Mouse (Mus musculus) stomach, embryonic 14.5 days (tissue): Measurements from ENCODE around the gene Krt36. TPM values are rescaled to one million over a fixed set of nuclear protein-coding genes. Genes with fewer than 3 reads are reported as not detected.

ENCODE experiments used
- ATAC-seq: fragments of 200-750 bp; cut with Nextera tagmentation; 2 replicates; pipeline ENCODE4 v1.8.0; 2017; ENCODE audit warnings: low read depth, moderate TSS enrichment; ENCODE audit not compliant: insufficient number of reproducible peaks, insufficient read depth, low FRiP score
- H3K27ac ChIP-seq: fragments of 300-500 bp; sonication (generic); 2 replicates; pipeline ENCODE4 v1.5.1; 2014; ENCODE audit warnings: mild to moderate bottlenecking, low read length, moderate library complexity, mixed read lengths
- H3K27me3 ChIP-seq: fragments of 300-500 bp; sonication (generic); 2 replicates; pipeline ENCODE4 v1.6.1; 2014; ENCODE audit warnings: low read length, control low read depth, mixed read lengths; ENCODE audit not compliant: control insufficient read depth, insufficient read depth
- H3K36me3 ChIP-seq: fragments of 300-500 bp; sonication (generic); 2 replicates; pipeline ENCODE4 v1.6.1; 2014; ENCODE audit warnings: mild to moderate bottlenecking, control low read depth, low read length, moderate library complexity, mixed read lengths; ENCODE audit not compliant: control insufficient read depth, insufficient read depth
- H3K4me1 ChIP-seq: fragments of 300-500 bp; sonication (generic); 2 replicates; pipeline ENCODE4 v1.6.1; 2014; ENCODE audit warnings: low read length, control low read depth, mixed read lengths; ENCODE audit not compliant: control insufficient read depth, insufficient read depth
- H3K4me2 ChIP-seq: fragments of 300-500 bp; sonication (generic); replicated peaks from 2 replicates; pipeline ENCODE4 v1.6.1; 2014; ENCODE audit warnings: low read depth, low read length, control low read depth
- H3K4me3 ChIP-seq: fragments of 300-500 bp; sonication (generic); 2 replicates; pipeline ENCODE4 v1.5.1; 2014; ENCODE audit warnings: low read depth, low read length, control low read depth
- H3K9ac ChIP-seq: fragments of 300-500 bp; sonication (generic); replicated peaks from 2 replicates; pipeline ENCODE4 v1.6.1; 2014; ENCODE audit warnings: low read depth, mild to moderate bottlenecking, control low read depth, low read length, moderate library complexity, mixed read lengths
- H3K9me3 ChIP-seq: fragments of 300-500 bp; sonication (generic); 2 replicates; pipeline ENCODE4 v1.6.1; 2016; ENCODE audit warnings: low read depth, low read length, control low read depth; ENCODE audit not compliant: control insufficient read depth
- WGBS: fragments of 180-500 bp; shearing (Covaris S2); extraction: QIAGEN DNeasy Blood & Tissue Kit; methylation state at CpG from one replicate; pipeline ENCODE4 v1.1.7; 2014; 5-methylcytosine and 5-hydroxymethylcytosine counted together
- polyA plus RNA-seq: library from polyadenylated mRNA; unstranded; fragments of >200 nt; fragmentation: Nextera tagmentation; extraction: Ambion mirVana; gene quantifications from 2 replicates; pipeline ENCODE4 v1.2.1, GENCODE M21; 2014

The Krt36 gene
- 0.29 and 0.35 TPM in 2 replicates for polyA plus RNA-seq

DNA sequence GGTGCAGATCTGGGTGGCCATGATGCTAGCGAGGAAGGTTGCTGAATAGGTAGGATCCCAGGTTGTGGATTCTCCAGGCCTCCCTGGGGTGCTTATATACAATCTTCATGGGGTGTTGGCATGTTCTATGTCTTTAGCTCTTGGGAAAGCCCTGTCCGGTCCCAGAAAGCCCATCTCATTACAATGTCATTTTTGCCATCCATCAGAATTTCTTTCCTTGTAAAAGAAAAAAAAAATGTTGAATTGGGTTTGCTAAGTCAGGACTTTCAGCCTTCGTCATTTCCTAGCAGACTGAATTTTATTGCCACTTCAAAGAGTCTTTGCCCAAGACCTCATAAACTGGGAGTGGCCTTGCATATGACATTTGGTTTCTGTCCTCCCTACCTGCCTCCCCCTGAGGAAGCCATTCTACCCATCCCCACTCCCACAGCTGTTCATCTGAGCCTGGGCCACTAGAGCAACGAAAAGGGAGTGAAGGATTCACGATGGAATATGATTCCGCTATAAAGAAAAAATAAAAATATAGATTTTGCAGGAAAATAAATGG is at the start of gene Krt36:
Gene Krt36, minus strand, starts transcription at position 51 of the 547 bp plus-strand sequence.
- no peaks in the 10 kb centered on the region for H3K36me3 ChIP-seq
- no peak within 1 kb of the TSS for H3K27ac ChIP-seq
- no peak within 1 kb of the TSS for H3K4me3 ChIP-seq
- H3K27me3 ChIP-seq = no peaks in the 10 kb centered on the region
- H3K4me1 ChIP-seq = no peaks in the 10 kb centered on the region
- no peaks in the 10 kb centered on the region for H3K9me3 ChIP-seq
- H3K4me2 ChIP-seq = no peak within 1 kb of the TSS
- H3K9ac ChIP-seq = no peak within 1 kb of the TSS
- WGBS = 85% methylated on average over 6 of the region's 6 CpGs
- no peak for ATAC-seq

DNA sequence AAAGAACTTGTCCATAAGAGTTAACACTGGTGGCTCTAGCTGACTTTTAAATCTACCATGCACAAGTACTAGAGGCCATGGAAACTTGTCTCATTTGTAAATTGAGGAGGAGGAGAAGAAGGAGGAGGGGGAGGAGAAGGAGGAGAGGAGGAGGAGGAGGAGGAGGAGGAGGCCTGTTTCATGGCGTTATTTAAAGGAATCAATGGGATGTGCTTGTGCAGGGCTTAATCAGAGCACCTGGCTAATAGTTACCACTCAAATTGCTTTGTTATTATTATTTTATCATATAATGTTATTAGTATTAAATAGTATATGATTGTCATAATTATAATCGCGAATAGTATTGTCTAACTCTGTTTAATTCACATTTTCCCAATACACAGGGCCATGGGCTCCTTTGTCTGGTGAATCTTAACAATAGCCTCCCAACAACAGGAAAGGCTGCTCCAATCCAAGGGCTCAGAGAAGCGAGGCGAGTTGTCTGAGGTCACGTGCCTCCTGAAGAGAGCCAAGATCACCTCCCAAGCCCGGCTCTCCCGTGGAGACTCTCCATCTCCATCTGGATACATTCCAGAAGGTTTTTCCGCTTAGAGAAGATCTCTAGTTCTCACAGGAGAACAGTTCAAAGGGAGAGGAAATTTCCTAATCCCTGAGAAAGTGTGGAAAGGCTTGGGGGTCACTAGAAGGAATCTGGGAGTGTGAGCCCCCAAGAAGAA is 43.3 kb upstream of the Krt36 start, which contains the start of gene Krt19:
Gene Krt19, minus strand, starts transcription at position 51 of the 716 bp plus-strand sequence.
- no peak for ATAC-seq
- Histone ChIP-seq H3K9ac (no peak within 1 kb of the TSS), H3K4me2 (no peak within 1 kb of the TSS), H3K36me3 (no peaks in the 10 kb centered on the region), H3K4me3 (no peak within 1 kb of the TSS), H3K4me1 (no peaks in the 10 kb centered on the region), H3K27me3 (0 out of 2 replicates have a peak, but pooled peaks cover 7% of the 10 kb centered on the region), H3K27ac (peak within 1 kb of the TSS; percentile 29; the same call in 1 of the 2 replicates), H3K9me3 (no peaks in the 10 kb centered on the region)
- 46% methylated on average over 9 of the region's 9 CpGs for WGBS

DNA sequence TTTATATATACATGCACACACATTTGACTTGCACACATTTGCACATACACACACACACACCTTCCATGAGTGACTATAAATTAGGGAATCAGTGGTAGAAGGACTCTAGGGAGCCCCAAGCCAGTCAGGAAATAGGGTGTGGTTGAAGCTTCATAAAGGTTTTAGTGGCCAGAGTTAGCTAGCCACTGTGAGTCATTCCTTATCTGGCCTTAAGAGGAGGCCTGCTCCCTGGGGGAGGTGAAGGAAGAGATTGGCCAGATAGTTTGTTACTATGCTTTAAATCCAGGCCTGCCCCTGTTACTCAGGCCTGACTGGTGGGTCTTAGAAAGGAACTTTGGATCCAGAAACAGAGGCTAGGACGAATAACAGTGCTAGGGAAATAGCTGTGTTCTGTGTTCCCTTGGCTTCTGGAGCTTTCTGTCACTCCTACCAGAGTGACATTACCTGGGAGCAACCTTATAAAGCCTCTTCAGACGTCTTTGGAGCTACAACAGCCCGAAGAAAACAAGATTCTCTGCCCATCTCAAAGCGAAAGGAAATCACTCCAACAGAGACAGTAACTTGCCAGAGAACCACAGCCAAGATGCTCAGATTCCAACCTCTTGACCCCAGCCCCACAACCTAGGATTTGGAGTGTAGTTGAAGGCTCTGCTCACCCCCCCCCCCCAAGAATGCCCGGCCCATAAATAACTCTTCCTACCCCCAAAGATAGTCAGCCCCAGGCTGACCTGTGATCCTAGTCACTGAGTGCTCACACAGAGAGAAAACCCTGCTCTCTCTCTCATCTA is 42.3 kb upstream of the Krt36 start:
- Histone ChIP-seq H3K4me2 (no peak overlapping the region), H3K9ac (no peak overlapping the region), H3K36me3 (no peaks in the 10 kb centered on the region), H3K4me1 (no peaks in the 10 kb centered on the region), H3K27me3 (0 out of 2 replicates have a peak, but pooled peaks cover 7% of the 10 kb centered on the region), H3K4me3 (no peak overlapping the region), H3K27ac (peak overlapping the region; percentile 29; the same call in 1 of the 2 replicates), H3K9me3 (no peaks in the 10 kb centered on the region)
- 46% methylated on average over 5 of the region's 5 CpGs for WGBS
- no peak for ATAC-seq

DNA sequence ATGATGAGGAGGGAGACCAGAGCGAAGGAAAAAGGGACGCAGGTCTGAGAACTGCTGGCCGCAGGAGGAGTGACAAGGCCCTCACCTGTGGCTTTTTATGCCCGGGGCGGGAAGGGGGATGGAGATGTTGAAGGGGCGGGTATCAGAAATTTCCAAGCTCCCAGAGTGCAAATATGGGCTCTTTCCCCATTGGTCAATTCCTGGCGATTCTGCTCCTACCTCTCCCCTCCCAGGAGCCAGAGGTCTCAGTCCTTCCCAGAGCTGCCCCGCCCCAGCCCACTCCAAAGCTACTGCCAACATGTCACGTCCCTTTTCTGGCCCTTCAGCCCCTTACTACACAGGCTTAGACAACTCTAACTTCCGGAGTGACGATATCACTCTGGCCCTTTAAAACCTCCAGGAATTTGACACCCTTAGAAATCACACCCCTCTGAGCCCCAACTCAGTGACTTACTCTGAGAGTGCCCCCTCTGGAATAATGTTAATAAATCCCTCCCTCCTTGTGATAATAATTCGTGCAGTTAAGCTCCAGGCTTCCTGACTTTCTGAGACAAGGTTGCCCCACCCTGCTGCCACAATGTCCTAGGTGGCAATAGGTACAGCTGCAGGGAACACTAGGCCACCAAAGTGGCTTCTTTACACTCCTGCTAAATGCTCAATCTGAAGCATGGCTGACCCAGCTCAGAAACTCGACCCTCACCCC is 40.6 kb upstream of the Krt36 start:
- H3K4me1 ChIP-seq = no peaks in the 10 kb centered on the region
- WGBS = 3% methylated on average over 13 of the region's 13 CpGs
- peak overlapping the region; percentile 83 for H3K27ac ChIP-seq
- H3K4me3 ChIP-seq = peak overlapping the region; percentile 34
- peak; percentile 88 for ATAC-seq
- H3K9me3 ChIP-seq = no peaks in the 10 kb centered on the region
- 0 out of 2 replicates have a peak, but pooled peaks cover 7% of the 10 kb centered on the region for H3K27me3 ChIP-seq
- H3K9ac ChIP-seq = peak overlapping the region; percentile 37; the same call in 1 of the 2 replicates
- H3K4me2 ChIP-seq = peak overlapping the region; percentile 23; the same call in 1 of the 2 replicates
- peaks cover 3% of the 10 kb centered on the region; the same call in 1 of the 2 replicates for H3K36me3 ChIP-seq

DNA sequence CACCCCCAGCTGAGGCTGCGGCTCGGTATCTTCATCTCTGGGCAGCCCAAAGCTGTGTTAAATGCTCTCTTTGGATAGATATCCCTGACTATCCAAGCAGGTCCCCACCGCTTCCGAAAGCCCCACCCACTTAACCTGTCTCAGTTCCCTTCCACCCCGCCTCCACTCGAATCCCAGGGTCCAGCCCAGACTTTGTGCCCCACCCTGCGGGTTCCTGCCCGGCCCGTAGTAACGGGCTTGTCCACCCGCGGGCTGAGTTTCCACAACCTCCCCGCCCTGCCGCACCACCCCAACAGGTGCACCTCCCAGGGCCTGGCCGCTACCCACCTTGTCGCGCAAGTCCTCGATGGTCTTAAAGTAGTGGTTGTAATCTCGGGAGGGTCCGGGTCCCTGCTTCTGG is 39.7 kb upstream of the Krt36 start:
- H3K27me3 ChIP-seq = 0 out of 2 replicates have a peak, but pooled peaks cover 7% of the 10 kb centered on the region
- H3K4me3 ChIP-seq = peak overlapping the region; percentile 34
- H3K4me1 ChIP-seq = 0 out of 2 replicates have a peak, but pooled peaks cover 2% of the 10 kb centered on the region
- H3K9me3 ChIP-seq = no peaks in the 10 kb centered on the region
- H3K9ac ChIP-seq = peak overlapping the region; percentile 37
- peak overlapping the region; percentile 83 for H3K27ac ChIP-seq
- WGBS = 3% methylated on average over 20 of the region's 20 CpGs
- peak overlapping the region; percentile 23 for H3K4me2 ChIP-seq
- H3K36me3 ChIP-seq = peaks cover 3% of the 10 kb centered on the region; the same call in 1 of the 2 replicates
- peak; percentile 31; the same call in 1 of the 2 replicates for ATAC-seq

DNA sequence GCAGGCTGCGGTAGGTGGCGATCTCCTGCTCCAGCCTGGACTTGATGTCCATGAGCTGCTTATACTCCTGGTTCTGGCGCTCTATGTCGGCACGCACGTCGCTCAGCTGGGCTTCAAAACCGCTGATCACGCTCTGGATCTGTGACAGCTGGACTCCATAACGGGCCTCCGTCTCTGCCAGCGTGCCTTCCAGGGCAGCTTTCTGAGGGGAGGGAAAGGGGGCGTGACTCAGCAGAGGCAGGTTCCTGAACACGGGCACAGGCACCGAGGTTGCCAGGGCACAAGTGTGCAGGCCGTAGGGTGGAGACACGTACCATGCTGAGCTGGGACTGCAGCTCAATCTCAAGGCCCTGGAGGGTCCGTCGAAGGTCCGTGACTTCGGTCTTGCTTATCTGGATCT is 35.5 kb upstream of the Krt36 start:
- Histone ChIP-seq H3K9ac (no peak overlapping the region), H3K36me3 (peaks cover 3% of the 10 kb centered on the region; the same call in 1 of the 2 replicates), H3K27me3 (0 out of 2 replicates have a peak, but pooled peaks cover 7% of the 10 kb centered on the region), H3K4me2 (no peak overlapping the region), H3K4me1 (peaks cover 13% of the 10 kb centered on the region; the same call in 1 of the 2 replicates), H3K9me3 (no peaks in the 10 kb centered on the region), H3K27ac (peak overlapping the region; percentile 10; the same call in 1 of the 2 replicates), H3K4me3 (no peak overlapping the region)
- no peak for ATAC-seq
- WGBS = 69% methylated on average over 21 of the region's 21 CpGs

DNA sequence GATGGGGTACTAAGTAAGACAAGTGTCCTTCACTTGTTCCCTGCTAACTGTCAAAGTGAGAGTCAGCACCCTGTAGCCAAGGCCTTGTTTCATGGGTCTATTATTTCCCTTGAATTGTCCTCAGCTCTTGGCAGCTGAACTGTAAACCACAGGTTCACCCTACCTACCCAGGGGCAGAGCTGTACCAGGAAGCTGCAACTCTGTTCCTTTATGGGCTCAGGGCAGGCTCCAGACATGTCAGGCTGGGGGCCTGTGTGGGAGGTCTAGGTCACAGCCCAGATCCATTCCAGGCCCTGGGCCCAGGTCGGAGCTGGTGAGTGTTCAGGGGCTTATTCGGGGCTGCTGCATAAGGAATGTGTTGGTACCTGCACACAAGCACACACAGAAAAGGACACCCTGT is 34.0 kb upstream of the Krt36 start:
- no peak for ATAC-seq
- peaks cover 13% of the 10 kb centered on the region; the same call in 1 of the 2 replicates for H3K4me1 ChIP-seq
- peaks cover 3% of the 10 kb centered on the region; the same call in 1 of the 2 replicates for H3K36me3 ChIP-seq
- H3K4me2 ChIP-seq = no peak overlapping the region
- no peaks in the 10 kb centered on the region for H3K9me3 ChIP-seq
- H3K4me3 ChIP-seq = no peak overlapping the region
- H3K27ac ChIP-seq = peak overlapping the region; percentile 71
- 50% methylated on average over 2 of the region's 2 CpGs for WGBS
- H3K27me3 ChIP-seq = no peaks in the 10 kb centered on the region
- no peak overlapping the region for H3K9ac ChIP-seq
